Mouse (Mus musculus): ENCODE results near the gene Rln3.

DNA sequence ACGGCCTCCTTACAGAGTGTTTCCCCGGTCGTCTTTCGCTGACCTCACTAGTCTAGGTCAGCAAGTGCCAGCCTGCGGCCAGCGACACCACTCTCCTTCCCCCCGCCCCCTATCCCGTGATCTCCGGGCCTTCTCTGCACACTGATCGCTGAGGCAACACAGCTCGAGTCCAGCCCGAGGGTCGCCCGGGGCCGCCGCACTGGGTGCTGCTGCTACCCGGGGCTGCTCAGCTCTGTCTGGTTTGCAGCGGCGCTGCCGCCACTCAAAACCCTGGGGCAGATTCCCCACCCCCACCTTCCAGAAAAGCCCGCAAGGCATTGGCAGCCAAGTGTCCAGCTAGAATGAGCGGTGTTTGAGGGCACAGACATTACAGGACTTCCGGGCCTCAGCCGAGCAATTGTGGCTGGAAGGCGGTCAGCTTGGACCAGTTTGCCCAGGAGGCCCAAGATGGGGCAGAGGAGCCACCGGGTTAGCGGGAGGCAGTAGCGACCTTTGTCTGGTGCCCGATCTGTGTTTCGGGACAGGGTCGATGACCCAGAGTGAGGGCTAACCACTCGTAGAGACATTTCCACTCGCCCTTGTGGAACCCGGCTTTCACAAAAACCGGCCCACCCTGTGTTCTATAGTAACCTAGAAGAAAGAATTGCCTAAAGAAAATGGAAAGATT, 32.2 kb downstream of the Rln3 start:
- TF ChIP-seq CTCF (conservative IDR thresholded peaks at IDR 0.05; ENCODE audit: insufficient read depth, insufficient read length, low read depth, low read length) = no peak
- TF ChIP-seq POLR2A (IDR thresholded peaks at IDR 0.05; ENCODE audit: low read depth, low read length) = no peak
